In genomic region chr15:62492350-62492749, GRCm38 (mm10) we compare ENCODE assay signal across 14 mouse cellular contexts.
"Had no signal": no experiment of that assay in that cellular context is flagged by ENCODE, and none has a peak within 500 bp of the region (broad histone marks: within the 10 kb centered on the region; RNA-seq: fewer than 3 reads in every experiment).

No protein-coding gene starts in this region.

- H3K36me3 ChIP-seq: limb, embryonic 13.5 days; midbrain, embryonic 10.5 days; midbrain, embryonic 15.5 days; neural tube, embryonic 13.5 days had no signal

- H3K27ac ChIP-seq: limb, embryonic 13.5 days; liver, embryonic 14.5 days; midbrain, embryonic 10.5 days; midbrain, embryonic 15.5 days; neural tube, embryonic 13.5 days had no signal

- ATAC-seq: intestine, embryonic 16.5 days; midbrain, embryonic 15.5 days had no signal

- DNase-seq: left cerebral cortex, postnatal 4 days; lung, adult 18-20 months; lung, postnatal 36 days; retina, postnatal 1 day; right cerebral cortex, postnatal 4 days; spleen, adult 18-20 months; thymus, adult 18-20 months; thymus, postnatal 25 days had no signal

- H3K27me3 ChIP-seq: limb, embryonic 13.5 days; midbrain, embryonic 15.5 days; neural tube, embryonic 13.5 days had no signal

- H3K9ac ChIP-seq: limb, embryonic 13.5 days; liver, embryonic 14.5 days; midbrain, embryonic 15.5 days; neural tube, embryonic 13.5 days had no signal

- H3K4me2 ChIP-seq: limb, embryonic 13.5 days; midbrain, embryonic 15.5 days; neural tube, embryonic 13.5 days had no signal

- H3K4me3 ChIP-seq: limb, embryonic 13.5 days; midbrain, embryonic 10.5 days; midbrain, embryonic 15.5 days; neural tube, embryonic 13.5 days had no signal

- H3K9me3 ChIP-seq: limb, embryonic 13.5 days; midbrain, embryonic 10.5 days; midbrain, embryonic 15.5 days; neural tube, embryonic 13.5 days had no signal
